Mouse (Mus musculus): ENCODE data around the gene Gm42791. TPM values are rescaled to one million over a fixed set of nuclear protein-coding genes. Genes with fewer than 3 reads are reported as not detected.

Gm42791 gene
- polyA plus RNA-seq, 2 experiments from 2014 or later, result 1.3 to 1.4 TPM

- peak; percentile 73 for ATAC-seq
Measured at GRCm38 (mm10) chr5:148867766-148868165, 127.2 kb downstream of the Gm42791 start.

- no peak for ATAC-seq
Measured at GRCm38 (mm10) chr5:148867171-148867570, 127.8 kb downstream of the Gm42791 start.

GRCm38 (mm10) chr5:148866571-148866970 is 128.4 kb downstream of the Gm42791 start:
- ATAC-seq, result peak; percentile 90

GRCm38 (mm10) chr5:148863409-148863808 is 131.5 kb downstream of the Gm42791 start:
- ATAC-seq, result no peak

GRCm38 (mm10) chr5:148862853-148863252 is 132.1 kb downstream of the Gm42791 start:
- ATAC-seq, result no peak

GRCm38 (mm10) chr5:148862136-148862535 is 132.8 kb downstream of the Gm42791 start:
- ATAC-seq, result no peak

GRCm38 (mm10) chr5:148857522-148857921 is 137.4 kb downstream of the Gm42791 start:
- no peak for ATAC-seq

- no peak for ATAC-seq
Measured at GRCm38 (mm10) chr5:148855047-148855446, 139.9 kb downstream of the Gm42791 start.

GRCm38 (mm10) chr5:148854166-148854565 is 140.8 kb downstream of the Gm42791 start:
- ATAC-seq, result no peak

GRCm38 (mm10) chr5:148849516-148849915 is 145.4 kb downstream of the Gm42791 start:
- no peak for ATAC-seq

GRCm38 (mm10) chr5:148847032-148847431 is 147.9 kb downstream of the Gm42791 start:
- ATAC-seq, result no peak

Other genes starting within 250 kb of the Gm42791 start
- 1 to 10 TPM; 1.5 to 6.1 TPM for gene Katnal1, start 65.8 kb downstream of the Gm42791 start, polyA plus RNA-seq (2017; shearing (Covaris generic))
- gene Uspl1, start 189.2 kb upstream of the Gm42791 start, polyA plus RNA-seq (2017; shearing (Covaris generic)), result 10 to 100 TPM; 38.6 to 42.6 TPM
- gene Hmgb1, start 189.3 kb upstream of the Gm42791 start, polyA plus RNA-seq (2017; shearing (Covaris generic)), result 100 to 1,000 TPM; 359 to 760 TPM